Mouse (Mus musculus) adrenal gland, adult 18-20 months (tissue): ENCODE data around the gene Rps6ka5. TPM values are rescaled to one million over a fixed set of nuclear protein-coding genes. Genes with fewer than 3 reads are reported as not detected.

ENCODE experiments used
- DNase-seq, 2 experiments: peaks; one replicate each; pipeline ENCODE4 v3.0.0; 2021 to 2022; ENCODE audit warnings: low spot score in 2 of 2
- total RNA-seq, 2 experiments: library from RNA; stranded (reverse); gene quantifications; 1 replicate in 1 of 2; 2 replicates in 1 of 2; pipeline ENCODE4 v1.2.3; 2021

The Rps6ka5 gene
- total RNA-seq, 2 experiments from 2014 or later = 2.9 to 6.5 TPM

- DNase-seq = no peak
Measured at GRCm38 (mm10) chr12:100505484-100505883, 221.3 kb downstream of the Rps6ka5 start.

DNA sequence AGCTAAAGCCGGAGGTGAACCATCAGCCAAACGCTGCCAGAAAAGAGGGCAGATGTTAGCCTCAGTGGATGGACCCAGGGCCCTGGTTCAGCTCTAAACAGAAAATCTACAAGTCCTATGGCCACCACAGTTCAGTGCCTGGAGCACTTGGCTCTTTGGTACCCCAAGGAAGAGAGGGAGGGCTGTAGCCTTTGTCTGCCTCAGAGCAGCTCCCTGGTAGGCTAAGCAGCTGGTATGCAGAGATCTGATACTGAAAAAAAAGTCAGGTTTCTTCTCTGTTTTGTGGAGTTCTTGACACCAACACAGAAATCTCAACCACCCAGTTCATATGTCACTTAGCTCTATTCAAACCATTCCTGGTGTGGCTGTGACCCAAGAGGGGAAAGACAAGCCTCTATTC is 222.2 kb downstream of the Rps6ka5 start:
- no peak for DNase-seq

GRCm38 (mm10) chr12:100503659-100504058 is 223.1 kb downstream of the Rps6ka5 start:
- DNase-seq = no peak

DNA sequence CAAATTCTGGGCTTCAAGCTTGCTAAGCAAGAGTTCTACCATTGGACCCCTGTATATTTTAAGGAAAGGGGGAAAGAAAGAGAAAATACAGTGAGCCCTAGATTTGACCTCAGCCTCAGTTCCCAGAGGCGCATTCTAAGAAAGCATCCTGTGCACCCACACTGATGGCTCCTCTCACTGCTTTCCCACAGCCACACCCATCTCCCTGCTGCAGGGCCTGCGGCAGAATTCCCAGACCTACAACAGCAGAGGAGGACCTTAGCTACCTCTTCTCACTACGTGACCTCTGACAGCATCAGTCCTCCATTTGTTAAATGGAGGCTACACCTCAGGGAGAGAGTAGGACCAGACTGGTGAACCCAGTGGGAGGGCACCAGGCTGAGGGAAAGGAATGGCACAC is 224.2 kb downstream of the Rps6ka5 start:
- DNase-seq = no peak

DNA sequence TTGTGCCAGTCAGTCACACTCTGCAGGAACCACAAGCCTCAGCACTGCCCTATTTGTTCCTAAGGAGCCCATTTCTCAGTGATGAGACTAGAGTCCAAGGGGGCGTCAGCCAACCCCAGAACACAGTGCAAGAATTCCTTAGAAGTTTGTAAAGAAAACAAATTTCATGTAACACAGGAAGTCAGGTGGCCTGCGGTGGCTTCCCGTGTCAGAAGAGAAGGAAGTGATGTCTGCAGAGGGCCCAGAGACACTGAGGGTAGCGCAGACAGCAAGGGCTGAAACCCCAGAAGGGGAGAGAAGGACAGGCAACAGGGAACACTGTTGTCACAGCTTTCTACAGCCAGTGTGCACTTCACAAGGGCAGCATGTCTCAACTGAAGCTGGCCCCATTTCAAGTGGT is 225.5 kb downstream of the Rps6ka5 start:
- no peak for DNase-seq

- DNase-seq = no peak
Measured at GRCm38 (mm10) chr12:100499469-100499868, 227.3 kb downstream of the Rps6ka5 start.

Other genes starting within 250 kb of the Rps6ka5 start
- 10 to 100 TPM; 87.5 to 91.4 TPM for gene Ttc7b, start 206.2 kb downstream of the Rps6ka5 start, total RNA-seq
- 10 to 100 TPM; 20.5 to 24.8 TPM for gene Dglucy, start 52.1 kb upstream of the Rps6ka5 start, total RNA-seq
- gene Gpr68, start 181.2 kb upstream of the Rps6ka5 start, total RNA-seq = 1 to 10 TPM; 1.1 to 1.9 TPM